Mouse (Mus musculus): ENCODE results near the gene Cacna1e.

DNA sequence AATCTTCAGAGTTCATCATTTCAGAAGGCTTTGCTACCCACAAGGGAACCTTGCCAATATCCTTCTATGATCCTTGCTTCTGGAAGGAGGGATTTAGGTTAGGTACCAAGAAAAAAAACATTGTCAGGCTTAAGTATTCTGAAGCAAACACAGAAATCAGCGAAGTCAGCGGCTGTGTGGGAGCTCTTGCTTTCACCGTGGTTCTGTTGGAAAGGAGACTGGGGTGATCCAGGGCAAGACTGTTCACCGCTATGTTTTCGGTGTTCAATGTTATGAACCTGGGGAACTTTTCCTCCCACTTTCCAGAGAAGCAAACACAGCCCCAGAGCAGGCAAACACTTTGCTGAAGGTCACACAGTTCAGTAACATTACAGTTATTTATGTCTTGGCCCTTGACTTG is 383.4 kb downstream of the Cacna1e start:
- TF ChIP-seq CTCF (IDR thresholded peaks at IDR 0.05; ENCODE audit: low read depth, low read length) (no peak), POLR2A (IDR thresholded peaks at IDR 0.05; ENCODE audit: extremely low read depth, insufficient read depth, low read length) (no peak)
